10 mouse cellular contexts compared by ENCODE assay signal in the genomic region with DNA sequence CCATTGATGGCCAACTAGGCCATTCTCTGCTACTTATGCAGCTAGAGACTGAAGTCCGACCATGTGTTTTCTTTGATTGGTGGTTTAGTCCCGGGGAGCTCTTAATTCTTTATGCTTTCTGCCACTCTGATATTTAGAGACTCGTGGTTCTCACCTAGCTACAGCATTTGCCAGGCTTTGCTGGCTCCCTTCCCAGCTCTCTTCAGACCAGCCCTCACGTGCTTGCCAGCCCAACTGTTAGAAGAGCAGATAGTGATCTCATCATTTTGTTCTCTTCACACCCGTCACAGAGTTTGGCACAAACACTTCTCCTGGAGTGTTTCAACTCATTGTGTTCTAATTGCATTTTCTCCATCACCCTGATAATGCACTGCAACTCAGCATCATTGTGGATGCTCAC.
A peak's percentile ranks its signal among the peaks of the same experiment; 100 is the strongest.
DNase-seq lines count a peak whose midpoint lies in the region; ATAC-seq and TF ChIP-seq lines count a peak whose summit lies in the region.
"Had no signal": no experiment of that assay in that cellular context is flagged by ENCODE, and none has a peak within 500 bp of the region (broad histone marks: within the 10 kb centered on the region; RNA-seq: fewer than 3 reads in every experiment).

No protein-coding gene starts in this region.

- no peaks in the 10 kb centered on the region for H3K36me3 ChIP-seq in embryonic facial prominence, embryonic 14.5 days (ENCODE audit: control insufficient read depth, insufficient read depth, low read length)
- no peaks in the 10 kb centered on the region for H3K36me3 ChIP-seq in embryonic facial prominence, embryonic 10.5 days (replicated peaks)
- H3K36me3 ChIP-seq in hindbrain, postnatal 0 days (ENCODE audit: insufficient read depth, low read length) = no peaks in the 10 kb centered on the region
- no peaks in the 10 kb centered on the region for H3K36me3 ChIP-seq in intestine, postnatal 0 days (ENCODE audit: control insufficient read depth, insufficient read depth)
- no peaks in the 10 kb centered on the region for H3K36me3 ChIP-seq in intestine, embryonic 15.5 days

- H3K4me3 ChIP-seq in embryonic facial prominence, embryonic 14.5 days (ENCODE audit: low read depth, low read length) = no peak overlapping the region
- no peak overlapping the region for H3K4me3 ChIP-seq in embryonic facial prominence, embryonic 10.5 days
- no peak overlapping the region for H3K4me3 ChIP-seq in hindbrain, postnatal 0 days (ENCODE audit: low read length)
- H3K4me3 ChIP-seq in intestine, postnatal 0 days (ENCODE audit: low read depth, low read length) = no peak overlapping the region
- H3K4me3 ChIP-seq in intestine, embryonic 15.5 days (replicated peaks) = no peak overlapping the region

- no peaks in the 10 kb centered on the region for H3K4me1 ChIP-seq in embryonic facial prominence, embryonic 14.5 days (ENCODE audit: control insufficient read depth, insufficient read depth, low read length)
- no peaks in the 10 kb centered on the region for H3K4me1 ChIP-seq in embryonic facial prominence, embryonic 10.5 days
- no peaks in the 10 kb centered on the region for H3K4me1 ChIP-seq in hindbrain, postnatal 0 days (ENCODE audit: insufficient read depth, low read length)
- H3K4me1 ChIP-seq in intestine, postnatal 0 days (replicated peaks; ENCODE audit: control insufficient read depth, insufficient read depth, low read length) = no peaks in the 10 kb centered on the region
- no peaks in the 10 kb centered on the region for H3K4me1 ChIP-seq in intestine, embryonic 15.5 days (replicated peaks)

- DNase-seq in embryonic facial prominence, embryonic 14.5 days (ENCODE audit: low spot score) = peak; percentile 30
- DNase-seq in embryonic facial prominence, embryonic 10.5 days (ENCODE audit: low spot score) = no peak
- peak; percentile 56 to 77 for DNase-seq in cerebellum, adult 18-20 months
- peak; percentile 81 for DNase-seq in hindbrain, postnatal 0 days (ENCODE audit: low spot score)
- peak; percentile 83 for DNase-seq in left cerebral cortex, postnatal 4 days
- DNase-seq in thymus, adult 18-20 months = no peak
- DNase-seq: lung, embryonic 14.5 days had no signal

- H3K27me3 ChIP-seq in embryonic facial prominence, embryonic 14.5 days (replicated peaks; ENCODE audit: control insufficient read depth, insufficient read depth, low read length) = no peaks in the 10 kb centered on the region
- H3K27me3 ChIP-seq in embryonic facial prominence, embryonic 10.5 days (replicated peaks; ENCODE audit: low read depth, poor library complexity, severe bottlenecking) = no peaks in the 10 kb centered on the region
- no peaks in the 10 kb centered on the region for H3K27me3 ChIP-seq in hindbrain, postnatal 0 days (ENCODE audit: insufficient read depth, low read length)
- no peaks in the 10 kb centered on the region for H3K27me3 ChIP-seq in intestine, postnatal 0 days (replicated peaks; ENCODE audit: control insufficient read depth, insufficient read depth, low read length)
- no peaks in the 10 kb centered on the region for H3K27me3 ChIP-seq in intestine, embryonic 15.5 days (replicated peaks)
- H3K27me3 ChIP-seq: Patski had no signal

- no peaks in the 10 kb centered on the region for H3K9me3 ChIP-seq in embryonic facial prominence, embryonic 14.5 days (ENCODE audit: control insufficient read depth, low read length)
- H3K9me3 ChIP-seq in embryonic facial prominence, embryonic 10.5 days = no peaks in the 10 kb centered on the region
- no peaks in the 10 kb centered on the region for H3K9me3 ChIP-seq in hindbrain, postnatal 0 days (ENCODE audit: low read length)
- H3K9me3 ChIP-seq in intestine, postnatal 0 days (ENCODE audit: control insufficient read depth) = no peaks in the 10 kb centered on the region
- H3K9me3 ChIP-seq in intestine, embryonic 15.5 days = no peaks in the 10 kb centered on the region

- no peak for TF ChIP-seq CTCF in hindbrain, postnatal 0 days (IDR thresholded peaks at IDR 0.05; ENCODE audit: low read depth)
- no peak for TF ChIP-seq CTCF in intestine, postnatal 0 days (IDR thresholded peaks at IDR 0.05; ENCODE audit: low read depth)

- 58% methylated on average over 5 of the region's 5 CpGs for WGBS in embryonic facial prominence, embryonic 14.5 days
- 77% methylated on average over 5 of the region's 5 CpGs for WGBS in embryonic facial prominence, embryonic 10.5 days
- 36% methylated on average over 5 of the region's 5 CpGs for WGBS in hindbrain, postnatal 0 days
- WGBS in intestine, postnatal 0 days = 58% methylated on average over 5 of the region's 5 CpGs
- 63% methylated on average over 5 of the region's 5 CpGs for WGBS in intestine, embryonic 15.5 days

- H3K27ac ChIP-seq in embryonic facial prominence, embryonic 14.5 days (replicated peaks; ENCODE audit: low read depth, low read length) = no peak overlapping the region
- no peak overlapping the region for H3K27ac ChIP-seq in embryonic facial prominence, embryonic 10.5 days (replicated peaks)
- no peak overlapping the region for H3K27ac ChIP-seq in hindbrain, postnatal 0 days
- H3K27ac ChIP-seq in intestine, postnatal 0 days (ENCODE audit: low read depth, low read length) = no peak overlapping the region
- H3K27ac ChIP-seq in intestine, embryonic 15.5 days = no peak overlapping the region

- ATAC-seq in embryonic facial prominence, embryonic 14.5 days (ENCODE audit: low read depth) = no peak
- peak; percentile 91 for ATAC-seq in hindbrain, postnatal 0 days
- no peak for ATAC-seq in intestine, postnatal 0 days
- ATAC-seq in intestine, embryonic 15.5 days = no peak
- ATAC-seq: Patski had no signal

- H3K4me2 ChIP-seq in embryonic facial prominence, embryonic 14.5 days (ENCODE audit: low read depth, low read length) = no peak overlapping the region
- H3K4me2 ChIP-seq in hindbrain, postnatal 0 days (ENCODE audit: low read depth, low read length) = no peak overlapping the region
- no peak overlapping the region for H3K4me2 ChIP-seq in intestine, postnatal 0 days (replicated peaks; ENCODE audit: low read depth)
- H3K4me2 ChIP-seq in intestine, embryonic 15.5 days (replicated peaks) = no peak overlapping the region
- H3K4me2 ChIP-seq: lung, embryonic 14.5 days had no signal

- intact Hi-C loops in left cerebral cortex, postnatal 4 days (cut with DNase I) = no loop called here

- H3K9ac ChIP-seq in embryonic facial prominence, embryonic 14.5 days (ENCODE audit: low read depth, low read length) = no peak overlapping the region
- H3K9ac ChIP-seq in hindbrain, postnatal 0 days (replicated peaks; ENCODE audit: low read length) = no peak overlapping the region
- no peak overlapping the region for H3K9ac ChIP-seq in intestine, postnatal 0 days (ENCODE audit: low read depth, low read length)
- no peak overlapping the region for H3K9ac ChIP-seq in intestine, embryonic 15.5 days
- H3K9ac ChIP-seq: lung, embryonic 14.5 days had no signal

Comparison
In these comparisons a context has a peak if more than half of its experiments do, and no peak if none do; other contexts are left out.
1. DNase-seq: peak in embryonic facial prominence, embryonic 14.5 days (single experiment), cerebellum, adult 18-20 months (2 of 2), hindbrain, postnatal 0 days (single experiment) and left cerebral cortex, postnatal 4 days (single experiment); none in embryonic facial prominence, embryonic 10.5 days (single experiment) and thymus, adult 18-20 months (0 of 2).